Mouse (Mus musculus): ENCODE results near the gene Caap1. TPM values are rescaled to one million over a fixed set of nuclear protein-coding genes. Genes with fewer than 3 reads are reported as not detected.

Caap1 gene
- total RNA-seq, 2 experiments from 2014 or later: 9.9 to 11.1 TPM

- DNase-seq (ENCODE audit: low spot score in 2 of 2): no peak
These were observed 39.0 kb downstream of the Caap1 start for GRCm38 (mm10) chr4:94517631-94518030.

- DNase-seq (ENCODE audit: low spot score in 2 of 2): no peak
These were observed 41.2 kb downstream of the Caap1 start for GRCm38 (mm10) chr4:94515366-94515765.

- DNase-seq (ENCODE audit: low spot score in 2 of 2): no peak
These were observed 79.7 kb downstream of the Caap1 start for GRCm38 (mm10) chr4:94476749-94477399.

DNA sequence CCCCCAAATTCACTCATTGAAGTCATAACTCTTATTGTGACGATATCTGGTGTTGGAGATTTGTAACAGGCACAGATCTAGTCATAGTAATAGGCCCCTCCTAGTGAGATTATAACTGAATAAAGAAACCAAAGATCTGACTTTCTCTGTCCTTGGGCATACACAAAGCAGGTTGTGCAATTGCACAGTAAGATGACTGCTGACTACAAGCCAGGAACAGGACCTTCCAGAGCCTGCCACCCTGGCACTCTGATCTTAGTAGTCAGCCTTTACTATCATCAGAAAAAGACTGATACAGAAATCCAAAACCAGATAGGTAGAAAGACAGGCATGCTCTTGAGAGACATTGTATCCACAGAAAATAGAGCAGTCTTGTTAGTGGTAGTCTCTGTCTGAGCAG is 83.3 kb downstream of the Caap1 start:
- no peak for DNase-seq (ENCODE audit: low spot score in 2 of 2)

GRCm38 (mm10) chr4:94459424-94459823 is 97.2 kb downstream of the Caap1 start:
- DNase-seq (ENCODE audit: low spot score in 2 of 2): no peak

- no peak for DNase-seq (ENCODE audit: low spot score in 2 of 2)
These were observed 101.7 kb downstream of the Caap1 start for GRCm38 (mm10) chr4:94454857-94455256.

Other genes starting within 250 kb of the Caap1 start
- not detected for gene Gm10306, start 250 bp downstream of the Caap1 start, total RNA-seq (2021)
- gene Plaa, start 46.4 kb upstream of the Caap1 start, total RNA-seq (2021): 10 to 100 TPM; 60.0 to 61.9 TPM
- 10 to 100 TPM; 21.8 to 30.8 TPM for gene Ift74, start 57.7 kb upstream of the Caap1 start, total RNA-seq (2021)
- gene Lrrc19, start 93.3 kb upstream of the Caap1 start, total RNA-seq (2021): 1 to 10 TPM in 1 of 2 experiments, not detected in 1; 2.7 TPM
- 10 to 100 TPM; 42.1 to 44.8 TPM for gene Tek, start 182.5 kb upstream of the Caap1 start, total RNA-seq (2021)

All from adrenal gland, postnatal 4 days (tissue).